In the genomic region with DNA sequence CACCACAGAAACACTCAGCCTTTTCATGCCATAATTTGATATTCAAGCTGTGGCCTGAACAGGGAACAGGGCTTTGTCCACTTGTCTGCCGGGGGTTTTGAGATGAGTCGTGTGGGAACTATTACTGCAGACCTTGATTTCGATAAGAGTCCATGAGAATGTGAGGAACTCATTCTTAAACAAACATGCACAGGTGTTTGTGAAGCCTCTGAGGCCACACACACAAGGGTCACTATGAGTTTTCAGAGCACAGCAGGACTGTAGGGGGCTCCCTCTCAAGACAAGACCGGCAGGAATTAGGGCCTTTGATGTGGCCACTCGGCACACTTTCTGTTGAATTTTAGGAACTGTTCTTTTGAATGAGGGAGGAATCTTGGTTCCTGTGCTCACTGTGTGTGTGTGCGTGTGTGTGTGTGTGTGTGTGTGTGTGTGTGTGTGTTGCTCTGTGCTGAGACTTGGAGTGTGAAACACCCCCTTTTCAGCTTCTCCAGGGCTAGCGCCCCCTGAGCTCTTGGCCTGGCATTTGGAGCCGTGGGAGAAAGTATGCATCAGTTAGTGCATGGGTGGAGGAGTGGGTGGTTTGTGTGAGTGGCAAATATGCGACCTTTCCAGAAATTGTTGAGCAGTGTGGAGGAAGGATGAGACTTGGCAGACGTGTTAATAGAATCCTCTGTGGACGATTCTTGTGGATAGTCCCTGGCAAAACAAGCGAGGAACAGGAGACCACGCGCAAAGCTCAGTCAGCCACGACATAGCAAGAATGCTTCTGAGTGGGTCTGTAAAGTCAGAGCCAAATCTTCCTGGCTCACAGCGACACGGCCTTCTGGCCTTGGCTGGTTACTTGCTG, we compare ENCODE assay signal across 9 mouse cellular contexts. TPM values are rescaled to one million over a fixed set of nuclear protein-coding genes. Genes with fewer than 3 reads are reported as not detected.
A peak's percentile ranks its signal among the peaks of the same experiment; 100 is the strongest.
DNase-seq lines count a peak whose midpoint lies in the region; ATAC-seq and TF ChIP-seq lines count a peak whose summit lies in the region.
"Had no signal": no experiment of that assay in that cellular context is flagged by ENCODE, and none has a peak within 500 bp of the region (broad histone marks: within the 10 kb centered on the region; RNA-seq: fewer than 3 reads in every experiment).

No protein-coding gene starts in this region.

- H3K4me2 ChIP-seq in stomach, postnatal 0 days (replicated peaks; ENCODE audit: low read depth) = no peak overlapping the region

- H3K4me1 ChIP-seq in heart, embryonic 10.5 days = peaks cover 56% of the 10 kb centered on the region
- peaks cover 8% of the 10 kb centered on the region for H3K4me1 ChIP-seq in spleen, adult 2 months (ENCODE audit: control insufficient read depth, insufficient read depth, insufficient read length)
- H3K4me1 ChIP-seq in stomach, postnatal 0 days (replicated peaks; ENCODE audit: control insufficient read depth, insufficient read depth) = peaks cover 4% of the 10 kb centered on the region; the same call in 1 of the 2 replicates

- no peak for DNase-seq in heart, embryonic 10.5 days (ENCODE audit: low spot score)
- DNase-seq in heart, adult 11 months = no peak
- DNase-seq in spleen, adult 2 months (ENCODE audit: low read depth in 1 of 2, low spot score in 2 of 2) = no peak
- DNase-seq in spleen, postnatal 4 days (ENCODE audit: low spot score in 2 of 2) = no peak
- peak; percentile 52 to 82 for DNase-seq in left cerebral cortex, adult 9 months (ENCODE audit: low spot score in 2 of 2)
- DNase-seq in stomach, postnatal 0 days (ENCODE audit: low spot score) = no peak
- DNase-seq in thymus, postnatal 14 days = no peak
- no peak for DNase-seq in spleen, postnatal 10 days (ENCODE audit: low spot score in 2 of 2)

- TF ChIP-seq EP300 in stomach, postnatal 0 days (optimal IDR thresholded peaks at IDR 0.05) = no peak

- no peaks in the 10 kb centered on the region for H3K9me3 ChIP-seq in heart, embryonic 10.5 days
- H3K9me3 ChIP-seq in stomach, postnatal 0 days (ENCODE audit: control insufficient read depth, low read length) = no peaks in the 10 kb centered on the region
- H3K9me3 ChIP-seq: G1E had no signal

- H3K9ac ChIP-seq in stomach, postnatal 0 days (ENCODE audit: low read length) = peak overlapping the region; percentile 23; the same call in 1 of the 2 replicates

- peaks cover 42% of the 10 kb centered on the region for H3K36me3 ChIP-seq in heart, embryonic 10.5 days
- H3K36me3 ChIP-seq in spleen, adult 2 months (ENCODE audit: control insufficient read depth, insufficient read depth, low read length) = peaks cover 4% of the 10 kb centered on the region; the same call in 1 of the 2 replicates
- H3K36me3 ChIP-seq in stomach, postnatal 0 days (ENCODE audit: control insufficient read depth, insufficient read depth, low read length) = no peaks in the 10 kb centered on the region

- H3K27ac ChIP-seq in heart, embryonic 10.5 days = peak overlapping the region; percentile 38; the same call in 1 of the 2 replicates
- H3K27ac ChIP-seq in spleen, adult 2 months (ENCODE audit: insufficient read depth, low read length) = 0 out of 2 replicates have a peak overlapping the region, but pooled peaks have one; percentile 14
- peak overlapping the region; percentile 65 for H3K27ac ChIP-seq in stomach, postnatal 0 days (replicated peaks)

- WGBS in heart, embryonic 10.5 days = 76% methylated on average over 17 of the region's 17 CpGs
- 82% methylated on average over 17 of the region's 17 CpGs for WGBS in spleen, adult 2 months
- WGBS in stomach, postnatal 0 days = 48% methylated on average over 17 of the region's 17 CpGs

- no peak for TF ChIP-seq CTCF in spleen, adult 2 months (IDR thresholded peaks at IDR 0.05; ENCODE audit: extremely low read depth, insufficient read depth, insufficient read length, insufficient replicate concordance)
- TF ChIP-seq CTCF in stomach, postnatal 0 days (IDR thresholded peaks at IDR 0.05; ENCODE audit: low read depth) = peak; percentile 30

- H3K4me3 ChIP-seq in heart, embryonic 10.5 days = no peak overlapping the region
- no peak overlapping the region for H3K4me3 ChIP-seq in spleen, adult 2 months (ENCODE audit: extremely low read depth, insufficient read depth, insufficient read length)
- H3K4me3 ChIP-seq in stomach, postnatal 0 days (ENCODE audit: low read depth, low read length) = no peak overlapping the region

- no peak for TF ChIP-seq POLR2A in spleen, adult 2 months (IDR thresholded peaks at IDR 0.05; ENCODE audit: low read depth, low read length)

- no peaks in the 10 kb centered on the region for H3K27me3 ChIP-seq in heart, embryonic 10.5 days (ENCODE audit: insufficient read depth, poor library complexity, severe bottlenecking)
- no peaks in the 10 kb centered on the region for H3K27me3 ChIP-seq in spleen, adult 2 months (ENCODE audit: control insufficient read depth, insufficient read depth, low read length)
- H3K27me3 ChIP-seq in stomach, postnatal 0 days (ENCODE audit: control insufficient read depth, insufficient read depth, low read length) = no peaks in the 10 kb centered on the region

- ATAC-seq in stomach, postnatal 0 days (ENCODE audit: low FRiP score, low TSS enrichment) = no peak

RNA-seq across cellular contexts. Expression of a gene that starts 5.2 kb away (rescaled TPM):
- polyA plus RNA-seq in heart, embryonic 10.5 days (2016; fragmentation: Nextera tagmentation; extraction: Ambion mirVana) = 34.2 and 38.1 TPM in 2 replicates
- polyA plus RNA-seq in spleen, adult 2 months (2012; rRNA removed) = 16.1 and 21.4 TPM in 2 replicates
- polyA plus RNA-seq in stomach, postnatal 0 days (2015; fragmentation: Nextera tagmentation; extraction: Ambion mirVana) = 16.3 and 16.5 TPM in 2 replicates

RNA-seq across cellular contexts. Expression of a gene that starts 35.4 kb away (rescaled TPM):
- polyA plus RNA-seq in heart, embryonic 10.5 days (2016; fragmentation: Nextera tagmentation; extraction: Ambion mirVana) = 1.1 and 2.8 TPM in 2 replicates
- 2.9 and 3.4 TPM in 2 replicates for polyA plus RNA-seq in spleen, adult 2 months (2012; rRNA removed)
- 5.8 and 5.9 TPM in 2 replicates for polyA plus RNA-seq in stomach, postnatal 0 days (2015; fragmentation: Nextera tagmentation; extraction: Ambion mirVana)
- polyA plus RNA-seq: G1E had no signal

RNA-seq across cellular contexts. Expression of a gene that starts 46.5 kb away (rescaled TPM):
- 770 and 980 TPM in 2 replicates for polyA plus RNA-seq in heart, embryonic 10.5 days (2016; fragmentation: Nextera tagmentation; extraction: Ambion mirVana)
- 550 and 833 TPM in 2 replicates for polyA plus RNA-seq in spleen, adult 2 months (2012; rRNA removed)
- polyA plus RNA-seq in stomach, postnatal 0 days (2015; fragmentation: Nextera tagmentation; extraction: Ambion mirVana) = 706 and 736 TPM in 2 replicates

RNA-seq across cellular contexts. Expression of a gene that starts 47.0 kb away (rescaled TPM):
- 6.7 and 11.6 TPM in 2 replicates for polyA plus RNA-seq in heart, embryonic 10.5 days (2016; fragmentation: Nextera tagmentation; extraction: Ambion mirVana)
- polyA plus RNA-seq in spleen, adult 2 months (2012; rRNA removed) = 9.9 and 13.5 TPM in 2 replicates
- 53.7 TPM in 2 replicates for polyA plus RNA-seq in stomach, postnatal 0 days (2015; fragmentation: Nextera tagmentation; extraction: Ambion mirVana)

Comparison
In these comparisons a context has a peak if more than half of its experiments do, and no peak if none do; other contexts are left out.
1. DNase-seq: peak in left cerebral cortex, adult 9 months (2 of 2); none in heart, embryonic 10.5 days (single experiment), heart, adult 11 months (single experiment), spleen, adult 2 months (0 of 2), spleen, postnatal 4 days (0 of 2), stomach, postnatal 0 days (single experiment), thymus, postnatal 14 days (single experiment) and spleen, postnatal 10 days (0 of 2).
2. H3K27ac ChIP-seq: peak in every context shown above with its lines; median percentile 65 in stomach, postnatal 0 days; 38 in heart, embryonic 10.5 days; 14 in spleen, adult 2 months.